Mouse (Mus musculus) liver, embryonic 16.5 days (tissue): ENCODE data around the gene Fam50b. TPM values are rescaled to one million over a fixed set of nuclear protein-coding genes. Genes with fewer than 3 reads are reported as not detected.

Experiments used
- polyA plus RNA-seq: library from polyadenylated mRNA; unstranded; fragments of >200 nt; fragmentation: Nextera tagmentation; extraction: Ambion mirVana; gene quantifications from 2 replicates; pipeline ENCODE4 v1.2.1, GENCODE M21; 2015

Fam50b gene
- polyA plus RNA-seq, 1 experiment from 2014 or later, result 0.22 TPM

Other genes starting within 250 kb of the Fam50b start
- gene Pxdc1, start 81.4 kb upstream of the Fam50b start, polyA plus RNA-seq, result 13.7 and 18.3 TPM in 2 replicates
- 29.1 and 34.4 TPM in 2 replicates for gene Prpf4b, start 140.5 kb downstream of the Fam50b start, polyA plus RNA-seq
- 0.16 and 0.18 TPM in 2 replicates for gene Fam217a, start 189.5 kb downstream of the Fam50b start, polyA plus RNA-seq
- not detected in 2 replicates for gene 4933417A18Rik, start 189.6 kb downstream of the Fam50b start, polyA plus RNA-seq
- gene Eci3, start 229.0 kb downstream of the Fam50b start, polyA plus RNA-seq, result 0.06 and 0.09 TPM in 2 replicates